In the genomic region with DNA sequence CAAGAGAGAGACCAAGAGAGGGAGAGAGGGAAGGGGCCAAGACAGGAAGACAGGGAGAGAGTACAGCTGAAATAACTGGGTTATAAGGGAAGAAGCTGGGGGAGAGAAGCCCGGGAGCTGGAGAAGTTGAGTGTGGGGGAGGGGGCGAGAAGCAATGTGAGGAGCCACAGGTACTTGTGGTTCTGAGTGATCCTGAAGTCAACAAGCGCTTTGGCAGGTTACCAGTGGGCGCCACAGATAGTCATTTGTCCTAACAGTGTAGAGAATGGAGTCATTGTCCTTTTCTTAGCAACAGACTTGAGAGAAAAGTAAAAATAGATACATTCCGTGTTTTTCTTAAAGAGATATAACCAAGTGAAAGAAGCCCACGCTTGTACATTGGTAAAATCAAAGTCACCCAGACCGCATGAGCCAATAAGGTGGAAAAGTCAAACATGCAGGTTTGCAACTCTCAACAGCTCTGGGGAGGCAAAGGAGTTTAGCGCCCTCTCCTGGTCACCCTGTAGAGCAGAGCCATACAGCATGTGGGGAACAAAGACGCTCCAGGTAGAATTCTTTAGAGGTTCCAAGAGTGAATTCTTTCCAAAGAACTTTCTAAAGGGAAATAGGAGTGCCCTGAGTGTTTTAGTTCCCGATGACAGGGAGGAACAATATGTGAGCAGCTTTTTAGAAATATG, we compare ENCODE assay signal across 8 mouse cellular contexts. TPM values are rescaled to one million over a fixed set of nuclear protein-coding genes. Genes with fewer than 3 reads are reported as not detected.
A peak's percentile ranks its signal among the peaks of the same experiment; 100 is the strongest.
DNase-seq lines count a peak whose midpoint lies in the region; ATAC-seq and TF ChIP-seq lines count a peak whose summit lies in the region.

No protein-coding gene starts in this region.

- no peak overlapping the region for H3K9ac ChIP-seq in neural tube, embryonic 15.5 days (replicated peaks)
- H3K9ac ChIP-seq in intestine, embryonic 16.5 days (ENCODE audit: low read depth, low read length) = no peak overlapping the region
- H3K9ac ChIP-seq in liver, postnatal 0 days (replicated peaks) = no peak overlapping the region

- no peaks in the 10 kb centered on the region for H3K4me1 ChIP-seq in neural tube, embryonic 15.5 days
- H3K4me1 ChIP-seq in intestine, embryonic 16.5 days (ENCODE audit: control insufficient read depth, insufficient read depth, low read length) = no peaks in the 10 kb centered on the region
- H3K4me1 ChIP-seq in liver, postnatal 0 days (ENCODE audit: insufficient read depth) = no peaks in the 10 kb centered on the region

- ATAC-seq in neural tube, embryonic 15.5 days (ENCODE audit: low FRiP score) = no peak
- peak; percentile 56; the same call in 1 of the 2 replicates for ATAC-seq in erythroid progenitor cell, adult 5-6 weeks (replicated peaks; ENCODE audit: low FRiP score, poor library complexity, severe bottlenecking)
- peak; percentile 56; the same call in 1 of the 2 replicates for ATAC-seq in intestine, embryonic 16.5 days
- peak; percentile 35; the same call in 1 of the 2 replicates for ATAC-seq in liver, postnatal 0 days

- no peak for TF ChIP-seq EP300 in liver, postnatal 0 days (IDR thresholded peaks at IDR 0.05; ENCODE audit: low read depth)

- peak; percentile 81 for TF ChIP-seq CTCF in liver, postnatal 0 days (IDR thresholded peaks at IDR 0.05; ENCODE audit: low read depth)

- no peak overlapping the region for H3K4me3 ChIP-seq in neural tube, embryonic 15.5 days (replicated peaks)
- H3K4me3 ChIP-seq in intestine, embryonic 16.5 days (ENCODE audit: low read length) = no peak overlapping the region
- H3K4me3 ChIP-seq in liver, postnatal 0 days (ENCODE audit: low read depth, low read length) = no peak overlapping the region

- no peak overlapping the region for H3K4me2 ChIP-seq in neural tube, embryonic 15.5 days
- H3K4me2 ChIP-seq in intestine, embryonic 16.5 days (ENCODE audit: low read depth, low read length) = no peak overlapping the region
- H3K4me2 ChIP-seq in liver, postnatal 0 days (ENCODE audit: low read depth, low read length) = no peak overlapping the region

- no peak overlapping the region for H3K27ac ChIP-seq in neural tube, embryonic 15.5 days (replicated peaks)
- no peak overlapping the region for H3K27ac ChIP-seq in intestine, embryonic 16.5 days (ENCODE audit: low read length)
- H3K27ac ChIP-seq in liver, postnatal 0 days (ENCODE audit: low read depth) = no peak overlapping the region

- H3K9me3 ChIP-seq in neural tube, embryonic 15.5 days (replicated peaks) = peaks cover 5% of the 10 kb centered on the region; the same call in 1 of the 2 replicates
- peaks cover under 1% of the 10 kb centered on the region; the same call in 1 of the 2 replicates for H3K9me3 ChIP-seq in intestine, embryonic 16.5 days (ENCODE audit: control insufficient read depth, low read length)
- peaks cover 1% of the 10 kb centered on the region; the same call in 1 of the 2 replicates for H3K9me3 ChIP-seq in liver, postnatal 0 days (ENCODE audit: low read length)

- WGBS in neural tube, embryonic 15.5 days = 68% methylated on average over 10 of the region's 10 CpGs
- WGBS in intestine, embryonic 16.5 days = 53% methylated on average over 10 of the region's 10 CpGs
- 37% methylated on average over 10 of the region's 10 CpGs for WGBS in liver, postnatal 0 days (ENCODE audit: insufficient replicate concordance)

- no peaks in the 10 kb centered on the region for H3K36me3 ChIP-seq in neural tube, embryonic 15.5 days
- H3K36me3 ChIP-seq in intestine, embryonic 16.5 days (ENCODE audit: control insufficient read depth, insufficient read depth, low read length) = no peaks in the 10 kb centered on the region
- no peaks in the 10 kb centered on the region for H3K36me3 ChIP-seq in liver, postnatal 0 days (replicated peaks; ENCODE audit: insufficient read depth, low read length)

- no peaks in the 10 kb centered on the region for H3K27me3 ChIP-seq in neural tube, embryonic 15.5 days (replicated peaks)
- no peaks in the 10 kb centered on the region for H3K27me3 ChIP-seq in intestine, embryonic 16.5 days (replicated peaks; ENCODE audit: control insufficient read depth, insufficient read depth, low read length)
- no peaks in the 10 kb centered on the region for H3K27me3 ChIP-seq in liver, postnatal 0 days (ENCODE audit: insufficient read depth, low read length)

- DNase-seq in neural tube, embryonic 10.5 days (ENCODE audit: extremely low spot score, low spot score) = peak; percentile 23
- DNase-seq in adrenal gland, postnatal 36 days = peak; percentile 35 to 74
- peak; percentile 55 for DNase-seq in liver, postnatal 0 days
- peak; percentile 28 to 63 for DNase-seq in right cerebral cortex, adult 2 months (ENCODE audit: low spot score in 2 of 2)
- peak; percentile 39 to 61 for DNase-seq in urinary bladder, postnatal 4 days (ENCODE audit: low spot score in 2 of 2)

RNA-seq across cellular contexts. Expression of gene Vpreb2, which starts 6.4 kb away (rescaled TPM):
- polyA plus RNA-seq in neural tube, embryonic 15.5 days (2015; fragmentation: Nextera tagmentation; extraction: Ambion mirVana) = not detected in 2 replicates
- not detected for total RNA-seq in adrenal gland, postnatal 36 days (2021)
- 8.8 TPM in 1 of 2 replicates, not detected in the other for total RNA-seq in erythroid progenitor cell, adult 5-6 weeks (2015; ENCODE audit: low replicate concordance)
- not detected in 2 replicates for total RNA-seq in erythroid progenitor cell, adult 5-6 weeks (2017; ENCODE audit: low replicate concordance)
- polyA plus RNA-seq in intestine, embryonic 16.5 days (2015; fragmentation: Nextera tagmentation; extraction: Ambion mirVana) = 0.29 TPM in 1 of 2 replicates, not detected in the other
- polyA plus RNA-seq in liver, postnatal 0 days (2015; fragmentation: Nextera tagmentation; extraction: Ambion mirVana) = 2.6 TPM in 2 replicates

RNA-seq across cellular contexts. Expression of gene Slc25a1, which starts 58.6 kb away (rescaled TPM):
- polyA plus RNA-seq in neural tube, embryonic 15.5 days (2015; fragmentation: Nextera tagmentation; extraction: Ambion mirVana) = 187 and 221 TPM in 2 replicates
- total RNA-seq in adrenal gland, postnatal 36 days (2021) = 100 to 1,000 TPM; 365 to 608 TPM
- 0.84 and 12.3 TPM in 2 replicates for total RNA-seq in erythroid progenitor cell, adult 5-6 weeks (2015; ENCODE audit: low replicate concordance)
- 8.5 and 9.9 TPM in 2 replicates for total RNA-seq in erythroid progenitor cell, adult 5-6 weeks (2017; ENCODE audit: low replicate concordance)
- polyA plus RNA-seq in intestine, embryonic 16.5 days (2015; fragmentation: Nextera tagmentation; extraction: Ambion mirVana) = 255 and 287 TPM in 2 replicates
- 77.7 and 78.3 TPM in 2 replicates for polyA plus RNA-seq in liver, postnatal 0 days (2015; fragmentation: Nextera tagmentation; extraction: Ambion mirVana)
